Mouse (Mus musculus) bone marrow macrophage, adult 2 months (primary cell): ENCODE results near the gene Cldn9. TPM values are rescaled to one million over a fixed set of nuclear protein-coding genes. Genes with fewer than 3 reads are reported as not detected.

ENCODE experiments used
- H3K27ac ChIP-seq: 2 replicates; pipeline ENCODE4 v1.5.1; 2012; ENCODE audit warnings: low read depth, low read length; ENCODE audit not compliant: insufficient read depth
- H3K4me1 ChIP-seq: 2 replicates; pipeline ENCODE4 v1.6.1; 2012; ENCODE audit warnings: low read length; ENCODE audit not compliant: control insufficient read depth, insufficient read depth
- H3K4me3 ChIP-seq: 2 replicates; pipeline ENCODE4 v1.5.1; 2012; ENCODE audit warnings: mild to moderate bottlenecking, low read length, moderate library complexity; ENCODE audit not compliant: insufficient read depth
- CTCF ChIP-seq: IDR thresholded peaks from 2 replicates; pipeline ENCODE4 v1.5.1; 2012; ENCODE audit warnings: low read depth, mild to moderate bottlenecking, low read length, moderate library complexity
- POLR2A ChIP-seq: IDR thresholded peaks from 2 replicates; pipeline ENCODE4 v1.6.1; 2012; ENCODE audit warnings: mild to moderate bottlenecking, low read depth, low read length, borderline replicate concordance
- polyA plus RNA-seq: library from polyadenylated mRNA; stranded (reverse); fragments of >200 nt; gene quantifications from 2 replicates; pipeline ENCODE4 v1.2.4, GENCODE M21; 2012; ENCODE audit not compliant: missing spikeins, insufficient read depth, insufficient read length

Cldn9 gene
- not detected in 2 replicates for polyA plus RNA-seq

GRCm38 (mm10) chr17:23683856-23684672 lies at the start of gene Cldn9:
Gene Cldn9, minus strand, starts transcription at chr17:23684026.
- no peak for TF ChIP-seq CTCF
- TF ChIP-seq POLR2A = no peak
- H3K4me3 ChIP-seq = no peak within 1 kb of the TSS

DNA sequence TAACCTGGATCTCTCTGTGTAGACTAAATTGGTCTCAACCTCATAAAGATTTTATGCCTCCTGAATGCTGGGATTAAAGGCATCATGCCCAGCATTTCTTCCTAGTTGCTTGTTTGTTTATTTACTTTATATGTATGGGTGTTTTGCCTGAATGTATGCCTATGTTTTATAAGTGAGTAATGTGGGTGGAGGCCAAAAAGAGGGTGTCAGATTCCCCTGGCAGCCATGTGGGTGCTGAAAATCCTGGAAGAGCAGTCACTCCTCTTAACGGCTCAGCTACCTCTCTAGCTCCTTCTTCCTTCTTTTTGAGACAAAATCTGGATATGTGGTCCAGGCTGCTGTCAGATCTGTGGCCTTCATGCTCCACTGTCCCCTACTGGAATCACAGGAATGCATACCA lies 46.6 kb upstream of the Cldn9 start:
- H3K4me3 ChIP-seq = no peak overlapping the region
- peaks cover 15% of the 10 kb centered on the region for H3K4me1 ChIP-seq
- H3K27ac ChIP-seq = no peak overlapping the region
- TF ChIP-seq CTCF (no peak), POLR2A (no peak)

More at GRCm38 (mm10) chr17:23683856-23684672, at the start of gene Cldn9:
- no peak within 1 kb of the TSS for H3K27ac ChIP-seq
- H3K4me1 ChIP-seq = no peaks in the 10 kb centered on the region

GRCm38 (mm10) chr17:23726758-23727142 lies 42.9 kb upstream of the Cldn9 start:
- Histone ChIP-seq H3K4me3 (peak overlapping the region; percentile 73), H3K4me1 (peaks cover 19% of the 10 kb centered on the region), H3K27ac (peak overlapping the region; percentile 86)
- TF ChIP-seq POLR2A (no peak), CTCF (no peak)

DNA sequence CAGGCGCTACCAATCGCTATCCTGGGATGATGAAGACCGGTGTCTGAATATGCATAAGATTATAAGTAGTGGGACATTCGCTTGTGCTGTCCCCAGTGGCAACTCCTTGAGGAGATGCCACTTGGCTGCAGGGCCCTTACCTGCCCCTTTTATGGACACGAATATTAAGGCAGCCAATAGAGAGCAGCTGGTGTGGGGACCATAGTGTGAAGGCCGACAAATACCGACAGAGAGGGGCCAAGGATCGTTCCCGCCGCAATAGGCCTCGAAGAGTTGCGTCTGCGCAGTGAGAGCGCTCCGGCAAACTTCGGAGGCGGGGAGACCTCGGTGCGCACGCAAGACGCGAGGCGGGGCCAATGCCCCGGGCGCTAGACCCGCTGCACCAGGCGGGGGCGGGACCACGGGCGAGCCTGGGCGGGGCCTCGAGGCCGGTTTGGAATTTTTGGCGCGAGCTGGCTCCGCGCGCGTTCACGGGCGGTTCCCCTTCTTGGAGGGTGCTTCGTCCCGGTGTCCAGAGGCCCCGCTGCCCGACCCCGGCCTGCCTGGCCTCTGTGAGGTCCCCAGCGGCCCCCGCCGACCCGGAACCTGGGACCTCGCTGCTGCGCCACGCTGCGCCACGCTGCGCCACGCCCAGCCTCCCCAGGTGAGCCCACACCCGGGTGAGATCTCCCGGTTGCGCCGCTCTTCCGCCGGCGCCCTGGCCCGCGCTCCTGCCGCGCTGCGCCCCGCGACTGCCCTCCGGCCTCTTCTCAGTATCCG lies 42.4 kb upstream of the Cldn9 start, which contains the start of gene Pkmyt1:
TSS of gene Pkmyt1 (plus strand) at position 338 of the 759 bp plus-strand sequence.
- Histone ChIP-seq H3K27ac (peak within 1 kb of the TSS; percentile 86), H3K4me3 (peak within 1 kb of the TSS; percentile 73), H3K4me1 (peaks cover 19% of the 10 kb centered on the region)
- no peak for TF ChIP-seq POLR2A
- TF ChIP-seq CTCF = no peak

GRCm38 (mm10) chr17:23725477-23725876 lies 41.7 kb upstream of the Cldn9 start:
- Histone ChIP-seq H3K4me1 (peaks cover 19% of the 10 kb centered on the region), H3K27ac (peak overlapping the region; percentile 46), H3K4me3 (peak overlapping the region; percentile 54)
- no peak for TF ChIP-seq POLR2A
- no peak for TF ChIP-seq CTCF

DNA sequence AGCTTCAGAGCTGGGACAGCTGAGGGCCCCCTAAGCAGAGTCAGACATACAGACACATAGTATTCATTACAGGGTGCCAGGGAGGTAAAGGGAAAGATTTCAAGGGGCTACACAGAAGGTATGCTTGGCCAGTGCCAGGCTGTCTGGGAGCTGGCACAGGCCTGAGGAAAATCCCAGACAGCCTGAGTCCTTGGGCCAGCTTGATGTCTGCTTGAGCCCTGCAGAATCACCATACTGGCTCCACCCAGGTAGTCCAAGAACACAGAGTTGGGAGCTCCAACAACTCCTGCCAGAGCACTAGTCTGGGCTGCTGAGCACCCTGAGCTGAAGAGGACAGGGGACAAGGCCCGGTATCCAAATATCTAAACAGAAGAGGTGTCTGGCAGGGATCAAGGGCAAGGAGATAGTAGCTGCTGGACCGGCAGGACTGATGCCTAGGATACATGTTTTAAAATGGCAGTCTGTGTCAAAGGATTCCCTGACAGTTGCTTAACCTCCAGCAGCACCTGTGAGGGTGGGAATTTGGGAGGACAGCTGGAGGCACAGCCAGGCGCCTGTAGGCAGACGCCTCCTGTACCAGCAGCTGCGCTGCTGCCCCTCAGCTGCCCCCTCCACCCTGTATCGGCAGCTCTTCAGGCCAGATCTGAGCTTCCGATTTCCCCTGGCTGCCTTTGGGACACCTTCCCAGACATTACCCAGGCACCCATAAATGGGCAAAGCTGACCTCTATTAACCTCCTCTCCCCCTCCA lies 38.7 kb upstream of the Cldn9 start, which contains the start of gene 1520401A03Rik:
TSS of gene 1520401A03Rik (minus strand) at position 408 of the 750 bp plus-strand sequence.
- H3K4me1 ChIP-seq = peaks cover 18% of the 10 kb centered on the region
- TF ChIP-seq CTCF (no peak), POLR2A (no peak)
- no peak within 1 kb of the TSS for H3K27ac ChIP-seq
- no peak within 1 kb of the TSS for H3K4me3 ChIP-seq

- TF ChIP-seq POLR2A (no peak), CTCF (no peak)
- no peak overlapping the region for H3K27ac ChIP-seq
- no peak overlapping the region for H3K4me3 ChIP-seq
- H3K4me1 ChIP-seq = peaks cover 14% of the 10 kb centered on the region
Measured at GRCm38 (mm10) chr17:23721886-23722285, 38.1 kb upstream of the Cldn9 start.

DNA sequence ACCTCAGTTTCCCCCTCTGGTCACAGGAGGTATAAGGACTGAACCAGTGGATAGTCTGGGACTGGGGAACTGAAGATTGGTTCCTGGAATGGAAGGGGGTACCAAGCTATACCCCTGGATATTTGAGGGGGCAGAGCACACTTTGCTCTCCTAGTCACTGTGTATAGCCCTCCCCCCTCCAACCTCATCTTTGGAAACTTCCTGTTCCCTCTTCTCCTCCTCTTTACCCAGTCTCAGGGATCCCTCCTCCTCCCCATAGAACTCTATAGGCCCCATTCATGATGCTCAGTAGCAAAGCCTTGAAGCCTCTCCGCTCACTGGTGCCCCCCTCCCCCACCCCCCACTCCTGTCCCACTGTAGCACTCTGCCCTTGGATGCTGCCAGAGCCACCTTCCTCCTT lies 35.6 kb upstream of the Cldn9 start:
- peaks cover 7% of the 10 kb centered on the region for H3K4me1 ChIP-seq
- no peak for TF ChIP-seq CTCF
- TF ChIP-seq POLR2A = no peak
- no peak overlapping the region for H3K27ac ChIP-seq
- no peak overlapping the region for H3K4me3 ChIP-seq

GRCm38 (mm10) chr17:23717003-23717402 lies 33.2 kb upstream of the Cldn9 start:
- no peak overlapping the region for H3K4me3 ChIP-seq
- TF ChIP-seq CTCF (no peak), POLR2A (no peak)
- H3K4me1 ChIP-seq = peaks cover 7% of the 10 kb centered on the region
- H3K27ac ChIP-seq = no peak overlapping the region

- TF ChIP-seq POLR2A = no peak
- peak; percentile 84 for TF ChIP-seq CTCF
- H3K27ac ChIP-seq = no peak overlapping the region
- H3K4me3 ChIP-seq = no peak overlapping the region
- H3K4me1 ChIP-seq = no peaks in the 10 kb centered on the region
Measured at GRCm38 (mm10) chr17:23706212-23706611, 22.4 kb upstream of the Cldn9 start.
